Mouse (Mus musculus): ENCODE measurements around the gene Tnfaip2. TPM values are rescaled to one million over a fixed set of nuclear protein-coding genes. Genes with fewer than 3 reads are reported as not detected.
A peak's percentile ranks its signal among the peaks of the same experiment; 100 is the strongest.

Gene Tnfaip2
- total and polyA plus RNA-seq, 2 experiments = 10.0 to 28.9 TPM

GRCm38 (mm10) chr12:111424547-111424946 lies 17.7 kb upstream of the Tnfaip2 start:
- Histone ChIP-seq H3K79me2 (ENCODE audit: control insufficient read depth, insufficient read depth, low read length) (no peaks in the 10 kb centered on the region), H3K27me3 (ENCODE audit: control insufficient read depth, insufficient read depth, low read length) (no peaks in the 10 kb centered on the region), H3K4me3 (ENCODE audit: insufficient read depth, low read depth, low read length) (no peak overlapping the region), H3K36me3 (ENCODE audit: control insufficient read depth, insufficient read depth, low read length) (no peaks in the 10 kb centered on the region), H3K9ac (ENCODE audit: low read depth, low read length) (no peak overlapping the region), H3K27ac (replicated peaks; ENCODE audit: insufficient read depth, low read depth, low read length) (no peak overlapping the region), H3K4me1 (ENCODE audit: control insufficient read depth, insufficient read depth, low read length) (no peaks in the 10 kb centered on the region)
- DNase-seq (ENCODE audit: extremely low read depth, low read depth, low spot score) = no peak
- WGBS = 79% methylated on average over 9 of the region's 9 CpGs
- no peak for TF ChIP-seq CTCF (IDR thresholded peaks at IDR 0.05; ENCODE audit: low read depth, low read length)

- H3K79me2 ChIP-seq (ENCODE audit: control insufficient read depth, insufficient read depth, low read length) = no peaks in the 10 kb centered on the region
- H3K9ac ChIP-seq (ENCODE audit: low read depth, low read length) = no peak overlapping the region
- no peak overlapping the region for H3K4me3 ChIP-seq (ENCODE audit: insufficient read depth, low read depth, low read length)
- no peaks in the 10 kb centered on the region for H3K4me1 ChIP-seq (ENCODE audit: control insufficient read depth, insufficient read depth, low read length)
- no peaks in the 10 kb centered on the region for H3K27me3 ChIP-seq (ENCODE audit: control insufficient read depth, insufficient read depth, low read length)
- peak; percentile 58 for DNase-seq (ENCODE audit: extremely low read depth, low read depth, low spot score)
- 24% methylated on average over 15 of the region's 15 CpGs for WGBS
- H3K36me3 ChIP-seq (ENCODE audit: control insufficient read depth, insufficient read depth, low read length) = no peaks in the 10 kb centered on the region
- no peak overlapping the region for H3K27ac ChIP-seq (replicated peaks; ENCODE audit: insufficient read depth, low read depth, low read length)
- peak; percentile 92 for TF ChIP-seq CTCF (IDR thresholded peaks at IDR 0.05; ENCODE audit: low read depth, low read length)
- TF ChIP-seq POLR2A (IDR thresholded peaks at IDR 0.05; ENCODE audit: extremely low read depth, insufficient read depth, low read length) = no peak
Measured at GRCm38 (mm10) chr12:111425258-111425657, 17.0 kb upstream of the Tnfaip2 start.

DNA sequence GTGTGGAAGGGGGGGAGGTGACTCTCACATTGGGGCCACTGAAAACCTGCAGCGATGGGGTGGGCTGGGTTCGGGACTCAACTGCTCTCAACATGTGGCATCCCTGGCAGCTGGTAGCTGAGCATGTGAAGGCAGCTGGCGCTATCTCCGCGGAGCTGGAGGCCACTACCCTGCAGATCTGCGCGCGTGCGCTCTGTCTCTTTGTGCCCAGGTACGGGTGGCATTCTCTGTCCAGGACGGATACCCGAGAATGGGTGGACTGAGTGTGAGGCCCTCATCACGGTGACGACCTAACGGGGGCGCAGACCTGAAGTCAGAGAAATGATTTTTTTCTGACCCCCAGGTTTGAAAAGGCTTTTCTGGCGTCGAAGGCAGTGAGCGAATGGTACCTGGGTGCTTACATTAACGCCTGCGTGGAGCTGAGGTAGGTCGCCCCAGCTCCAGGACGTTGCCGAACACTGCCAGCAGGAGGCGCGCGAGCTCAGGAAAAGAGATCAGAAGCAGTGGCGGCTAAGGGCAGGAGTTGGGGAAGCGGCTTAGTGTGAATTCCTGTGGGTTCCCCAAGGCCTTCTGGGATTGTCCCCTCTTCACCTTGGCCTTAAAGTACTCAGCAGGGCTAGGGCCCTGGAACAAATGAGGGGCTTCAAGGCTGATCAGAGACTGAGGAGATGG lies 16.3 kb upstream of the Tnfaip2 start:
- Histone ChIP-seq H3K79me2 (ENCODE audit: control insufficient read depth, insufficient read depth, low read length) (no peaks in the 10 kb centered on the region), H3K9ac (ENCODE audit: low read depth, low read length) (no peak overlapping the region), H3K4me3 (ENCODE audit: insufficient read depth, low read depth, low read length) (no peak overlapping the region), H3K4me1 (ENCODE audit: control insufficient read depth, insufficient read depth, low read length) (peaks cover 2% of the 10 kb centered on the region; the same call in 1 of the 2 replicates), H3K36me3 (ENCODE audit: control insufficient read depth, insufficient read depth, low read length) (no peaks in the 10 kb centered on the region), H3K27ac (replicated peaks; ENCODE audit: insufficient read depth, low read depth, low read length) (no peak overlapping the region), H3K27me3 (ENCODE audit: control insufficient read depth, insufficient read depth, low read length) (no peaks in the 10 kb centered on the region)
- DNase-seq (ENCODE audit: extremely low read depth, low read depth, low spot score) = peak; percentile 50
- WGBS = 37% methylated on average over 29 of the region's 29 CpGs
- TF ChIP-seq CTCF (IDR thresholded peaks at IDR 0.05; ENCODE audit: low read depth, low read length) = peak; percentile 98
- TF ChIP-seq POLR2A (IDR thresholded peaks at IDR 0.05; ENCODE audit: extremely low read depth, insufficient read depth, low read length) = no peak

GRCm38 (mm10) chr12:111427438-111428113 lies 14.7 kb upstream of the Tnfaip2 start:
- TF ChIP-seq CTCF (IDR thresholded peaks at IDR 0.05; ENCODE audit: low read depth, low read length) = no peak
- no peak for TF ChIP-seq POLR2A (IDR thresholded peaks at IDR 0.05; ENCODE audit: extremely low read depth, insufficient read depth, low read length)
- 81% methylated on average over 12 of the region's 12 CpGs for WGBS
- no peak overlapping the region for H3K9ac ChIP-seq (ENCODE audit: low read depth, low read length)
- no peaks in the 10 kb centered on the region for H3K79me2 ChIP-seq (ENCODE audit: control insufficient read depth, insufficient read depth, low read length)
- no peaks in the 10 kb centered on the region for H3K27me3 ChIP-seq (ENCODE audit: control insufficient read depth, insufficient read depth, low read length)
- H3K27ac ChIP-seq (replicated peaks; ENCODE audit: insufficient read depth, low read depth, low read length) = no peak overlapping the region
- no peak for DNase-seq (ENCODE audit: extremely low read depth, low read depth, low spot score)
- H3K4me3 ChIP-seq (ENCODE audit: insufficient read depth, low read depth, low read length) = no peak overlapping the region
- peaks cover 2% of the 10 kb centered on the region; the same call in 1 of the 2 replicates for H3K4me1 ChIP-seq (ENCODE audit: control insufficient read depth, insufficient read depth, low read length)
- no peaks in the 10 kb centered on the region for H3K36me3 ChIP-seq (ENCODE audit: control insufficient read depth, insufficient read depth, low read length)

GRCm38 (mm10) chr12:111428364-111428763 lies 13.9 kb upstream of the Tnfaip2 start:
- TF ChIP-seq POLR2A (IDR thresholded peaks at IDR 0.05; ENCODE audit: extremely low read depth, insufficient read depth, low read length) = no peak
- no peak for TF ChIP-seq CTCF (IDR thresholded peaks at IDR 0.05; ENCODE audit: low read depth, low read length)
- Histone ChIP-seq H3K4me1 (ENCODE audit: control insufficient read depth, insufficient read depth, low read length) (peaks cover 2% of the 10 kb centered on the region; the same call in 1 of the 2 replicates), H3K4me3 (ENCODE audit: insufficient read depth, low read depth, low read length) (no peak overlapping the region), H3K27me3 (ENCODE audit: control insufficient read depth, insufficient read depth, low read length) (no peaks in the 10 kb centered on the region), H3K27ac (replicated peaks; ENCODE audit: insufficient read depth, low read depth, low read length) (no peak overlapping the region), H3K9ac (ENCODE audit: low read depth, low read length) (no peak overlapping the region), H3K36me3 (ENCODE audit: control insufficient read depth, insufficient read depth, low read length) (no peaks in the 10 kb centered on the region), H3K79me2 (ENCODE audit: control insufficient read depth, insufficient read depth, low read length) (no peaks in the 10 kb centered on the region)
- WGBS = 56% methylated on average over 8 of the region's 8 CpGs
- DNase-seq (ENCODE audit: extremely low read depth, low read depth, low spot score) = no peak

Measured in liver, adult 2 months (tissue).